Mouse (Mus musculus) intestine, embryonic 16.5 days (tissue): Measurements from ENCODE around the gene Mast4. TPM values are rescaled to one million over a fixed set of nuclear protein-coding genes. Genes with fewer than 3 reads are reported as not detected.

Experiments
- ATAC-seq: fragments of 200-750 bp; cut with Nextera tagmentation; 2 replicates; pipeline ENCODE4 v1.8.0; 2017; ENCODE audit warnings: moderate TSS enrichment, moderate library complexity
- H3K27ac ChIP-seq: fragments of 300-500 bp; sonication (generic); 2 replicates; pipeline ENCODE4 v1.5.1; 2014; ENCODE audit warnings: mild to moderate bottlenecking, low read length
- H3K27me3 ChIP-seq: fragments of 300-500 bp; sonication (generic); replicated peaks from 2 replicates; pipeline ENCODE4 v1.6.1; 2014; ENCODE audit warnings: low read length, control low read depth, mixed read lengths; ENCODE audit not compliant: control insufficient read depth, insufficient read depth
- H3K36me3 ChIP-seq: fragments of 300-500 bp; sonication (generic); 2 replicates; pipeline ENCODE4 v1.6.1; 2014; ENCODE audit warnings: low read length, control low read depth; ENCODE audit not compliant: control insufficient read depth, insufficient read depth
- H3K4me1 ChIP-seq: fragments of 300-500 bp; sonication (generic); 2 replicates; pipeline ENCODE4 v1.6.1; 2014; ENCODE audit warnings: low read length, control low read depth, mixed read lengths; ENCODE audit not compliant: control insufficient read depth, insufficient read depth
- H3K4me2 ChIP-seq: fragments of 300-500 bp; sonication (generic); 2 replicates; pipeline ENCODE4 v1.6.1; 2014; ENCODE audit warnings: low read depth, low read length, control low read depth
- H3K4me3 ChIP-seq: fragments of 300-500 bp; sonication (generic); 2 replicates; pipeline ENCODE4 v1.5.1; 2014; ENCODE audit warnings: mild to moderate bottlenecking, low read length
- H3K9ac ChIP-seq: fragments of 300-500 bp; sonication (generic); 2 replicates; pipeline ENCODE4 v1.6.1; 2014; ENCODE audit warnings: low read depth, low read length
- H3K9me3 ChIP-seq: fragments of 300-500 bp; sonication (generic); 2 replicates; pipeline ENCODE4 v1.6.1; 2016; ENCODE audit warnings: low read length, control low read depth; ENCODE audit not compliant: control insufficient read depth
- WGBS: fragments of 180-500 bp; shearing (Covaris S2); extraction: QIAGEN DNeasy Blood & Tissue Kit; methylation state at CpG from one replicate; pipeline ENCODE4 v1.1.7; 2014; 5-methylcytosine and 5-hydroxymethylcytosine counted together
- polyA plus RNA-seq: library from polyadenylated mRNA; unstranded; fragments of >200 nt; fragmentation: Nextera tagmentation; extraction: Ambion mirVana; gene quantifications from 2 replicates; pipeline ENCODE4 v1.2.1, GENCODE M21; 2015

Mast4 gene
- polyA plus RNA-seq, 1 experiment from 2014 or later: 15.1 TPM

- peaks cover under 1% of the 10 kb centered on the region; the same call in 1 of the 2 replicates for H3K9me3 ChIP-seq
- no peak overlapping the region for H3K4me3 ChIP-seq
- H3K4me2 ChIP-seq: no peak overlapping the region
- H3K4me1 ChIP-seq: peaks cover 19% of the 10 kb centered on the region
- no peak overlapping the region for H3K9ac ChIP-seq
- 98% methylated on average over 5 of the region's 5 CpGs for WGBS
- ATAC-seq: no peak
- H3K27me3 ChIP-seq: no peaks in the 10 kb centered on the region
- no peaks in the 10 kb centered on the region for H3K36me3 ChIP-seq
- no peak overlapping the region for H3K27ac ChIP-seq
Measured at GRCm38 (mm10) chr13:102873412-102874016, 460.8 kb downstream of the Mast4 start.

- Histone ChIP-seq H3K4me3 (no peak overlapping the region), H3K27me3 (no peaks in the 10 kb centered on the region), H3K9ac (no peak overlapping the region), H3K27ac (no peak overlapping the region), H3K4me2 (no peak overlapping the region), H3K4me1 (peaks cover 9% of the 10 kb centered on the region), H3K9me3 (peaks cover 3% of the 10 kb centered on the region; the same call in 1 of the 2 replicates), H3K36me3 (no peaks in the 10 kb centered on the region)
- no peak for ATAC-seq
- 67% methylated on average over 11 of the region's 11 CpGs for WGBS
Measured at GRCm38 (mm10) chr13:102871380-102872104, 462.8 kb downstream of the Mast4 start.

- no peak overlapping the region for H3K4me2 ChIP-seq
- H3K4me3 ChIP-seq: no peak overlapping the region
- no peaks in the 10 kb centered on the region for H3K36me3 ChIP-seq
- ATAC-seq: no peak
- H3K4me1 ChIP-seq: peaks cover 13% of the 10 kb centered on the region
- 85% methylated on average over 4 of the region's 4 CpGs for WGBS
- peaks cover 3% of the 10 kb centered on the region; the same call in 1 of the 2 replicates for H3K9me3 ChIP-seq
- H3K27me3 ChIP-seq: no peaks in the 10 kb centered on the region
- no peak overlapping the region for H3K9ac ChIP-seq
- H3K27ac ChIP-seq: no peak overlapping the region
Measured at GRCm38 (mm10) chr13:102869541-102869940, 464.8 kb downstream of the Mast4 start.

- peaks cover 3% of the 10 kb centered on the region; the same call in 1 of the 2 replicates for H3K9me3 ChIP-seq
- ATAC-seq: no peak
- H3K9ac ChIP-seq: no peak overlapping the region
- H3K27me3 ChIP-seq: no peaks in the 10 kb centered on the region
- no peaks in the 10 kb centered on the region for H3K36me3 ChIP-seq
- H3K4me1 ChIP-seq: peaks cover 15% of the 10 kb centered on the region
- no peak overlapping the region for H3K27ac ChIP-seq
- no peak overlapping the region for H3K4me3 ChIP-seq
- no peak overlapping the region for H3K4me2 ChIP-seq
Measured at GRCm38 (mm10) chr13:102866816-102867215, 467.5 kb downstream of the Mast4 start.

- H3K4me1 ChIP-seq: peaks cover 15% of the 10 kb centered on the region
- H3K27ac ChIP-seq: peak overlapping the region; percentile 73
- no peaks in the 10 kb centered on the region for H3K27me3 ChIP-seq
- 52% methylated on average over 11 of the region's 11 CpGs for WGBS
- H3K9me3 ChIP-seq: peaks cover 3% of the 10 kb centered on the region; the same call in 1 of the 2 replicates
- ATAC-seq: 0 out of 2 replicates have a peak, but pooled peaks have one; percentile 28
- H3K36me3 ChIP-seq: no peaks in the 10 kb centered on the region
- H3K4me2 ChIP-seq: no peak overlapping the region
- H3K9ac ChIP-seq: no peak overlapping the region
- no peak overlapping the region for H3K4me3 ChIP-seq
Measured at GRCm38 (mm10) chr13:102865971-102866724, 468.1 kb downstream of the Mast4 start.

GRCm38 (mm10) chr13:102865494-102865893 is 468.8 kb downstream of the Mast4 start:
- no peaks in the 10 kb centered on the region for H3K27me3 ChIP-seq
- peak overlapping the region; percentile 73 for H3K27ac ChIP-seq
- peaks cover 3% of the 10 kb centered on the region; the same call in 1 of the 2 replicates for H3K9me3 ChIP-seq
- H3K36me3 ChIP-seq: no peaks in the 10 kb centered on the region
- H3K4me2 ChIP-seq: no peak overlapping the region
- H3K4me1 ChIP-seq: peaks cover 15% of the 10 kb centered on the region
- no peak overlapping the region for H3K9ac ChIP-seq
- WGBS: 40% methylated on average over 3 of the region's 3 CpGs
- H3K4me3 ChIP-seq: no peak overlapping the region
- ATAC-seq: 0 out of 2 replicates have a peak, but pooled peaks have one; percentile 16

GRCm38 (mm10) chr13:102864840-102865239 is 469.5 kb downstream of the Mast4 start:
- ATAC-seq: no peak

GRCm38 (mm10) chr13:102864079-102864478 is 470.2 kb downstream of the Mast4 start:
- H3K9ac ChIP-seq: no peak overlapping the region
- H3K4me2 ChIP-seq: no peak overlapping the region
- H3K4me3 ChIP-seq: no peak overlapping the region
- H3K27ac ChIP-seq: no peak overlapping the region
- peaks cover 3% of the 10 kb centered on the region; the same call in 1 of the 2 replicates for H3K9me3 ChIP-seq
- H3K4me1 ChIP-seq: peaks cover 15% of the 10 kb centered on the region
- WGBS: 63% methylated on average over 2 of the region's 2 CpGs
- H3K36me3 ChIP-seq: no peaks in the 10 kb centered on the region
- no peaks in the 10 kb centered on the region for H3K27me3 ChIP-seq
- ATAC-seq: peak; percentile 58; the same call in 1 of the 2 replicates

More at GRCm38 (mm10) chr13:102864840-102865239, 469.5 kb downstream of the Mast4 start:
- Histone ChIP-seq H3K4me1 (peaks cover 15% of the 10 kb centered on the region), H3K4me3 (no peak overlapping the region), H3K9me3 (peaks cover 3% of the 10 kb centered on the region; the same call in 1 of the 2 replicates), H3K9ac (no peak overlapping the region), H3K27ac (no peak overlapping the region), H3K27me3 (no peaks in the 10 kb centered on the region), H3K4me2 (no peak overlapping the region), H3K36me3 (no peaks in the 10 kb centered on the region)
- 69% methylated on average over 1 of the region's 1 CpGs for WGBS

- Histone ChIP-seq H3K4me3 (no peak overlapping the region), H3K9me3 (no peaks in the 10 kb centered on the region), H3K36me3 (no peaks in the 10 kb centered on the region), H3K27ac (no peak overlapping the region), H3K9ac (no peak overlapping the region), H3K4me2 (no peak overlapping the region), H3K27me3 (no peaks in the 10 kb centered on the region), H3K4me1 (peaks cover 15% of the 10 kb centered on the region)
- 67% methylated on average over 2 of the region's 2 CpGs for WGBS
- ATAC-seq: no peak
Measured at GRCm38 (mm10) chr13:102862981-102863380, 471.3 kb downstream of the Mast4 start.
